Mouse (Mus musculus): ENCODE measurements around the gene Spire2.
A peak's percentile ranks its signal among the peaks of the same experiment; 100 is the strongest.

- peak; percentile 4; the same call in 1 of the 3 replicates for TF ChIP-seq TAL1 (IDR thresholded peaks at IDR 0.05; ENCODE audit: low read length)
- TF ChIP-seq GATA1 (IDR thresholded peaks at IDR 0.05; ENCODE audit: low read length) = no peak
Measured at GRCm38 (mm10) chr8:123408586-123409544, 76.4 kb downstream of the Spire2 start.

Data from erythroblast, embryonic 14.5 days (primary cell).